Mouse (Mus musculus): ENCODE data around the gene Iqcd.

DNA sequence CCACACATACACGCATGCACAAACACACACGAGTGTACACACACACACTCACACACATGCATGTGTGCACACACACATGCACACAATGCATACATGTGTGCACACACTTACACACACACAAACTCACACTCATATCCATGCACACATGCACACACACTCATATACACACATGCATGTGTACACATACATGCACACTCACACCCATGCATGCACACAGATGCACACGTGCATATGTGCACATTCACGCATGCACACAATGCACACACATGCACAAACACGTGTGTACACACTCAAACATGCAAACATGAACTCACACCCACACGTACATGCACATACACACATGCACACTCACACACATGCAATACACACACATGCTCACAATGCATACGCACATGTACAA is 51.3 kb downstream of the Iqcd start:
- peak; percentile 10; the same call in 1 of the 3 replicates for TF ChIP-seq GATA1 (IDR thresholded peaks at IDR 0.05; ENCODE audit: borderline replicate concordance, low read length)
- TF ChIP-seq FLI1 (IDR thresholded peaks at IDR 0.05; ENCODE audit: low read length): no peak

Measured in megakaryocyte, embryonic 14.5 days (primary cell).